Mouse (Mus musculus) myocyte (in vitro differentiated cells): ENCODE results near the gene Atp6v0d1.

Experiments
- CEBPB ChIP-seq: IDR thresholded peaks from 2 replicates; pipeline ENCODE4 v1.6.1; 2011; ENCODE audit warnings: mild to moderate bottlenecking, moderate library complexity; ENCODE audit not compliant: poor library complexity, insufficient read depth, severe bottlenecking
- E2F4 ChIP-seq: IDR thresholded peaks from one replicate; pipeline ENCODE4 v1.6.1; 2011; ENCODE audit warnings: mild to moderate bottlenecking, control low read depth, moderate library complexity; ENCODE audit not compliant: insufficient read depth
- MAX ChIP-seq: IDR thresholded peaks from one replicate; pipeline ENCODE4 v1.6.1; 2011; ENCODE audit warnings: low read depth, mild to moderate bottlenecking, control low read depth
- MYOD1 ChIP-seq, 3 experiments: IDR thresholded peaks; one replicate each; pipeline ENCODE4 v1.6.1; 2011; ENCODE audit warnings: control low read depth in 2 of 3, low read depth in 2 of 3, mild to moderate bottlenecking in 2 of 3, moderate library complexity in 1 of 3; ENCODE audit not compliant: insufficient read length in 2 of 3, control insufficient read depth in 1 of 3
- POLR2A ChIP-seq: IDR thresholded peaks from one replicate; pipeline ENCODE4 v1.6.1; 2011; ENCODE audit warnings: low read depth, mild to moderate bottlenecking, control low read depth, moderate library complexity; ENCODE audit not compliant: insufficient read length
- POLR2AphosphoS2 ChIP-seq: IDR thresholded peaks from one replicate; pipeline ENCODE4 v1.6.1; 2011; ENCODE audit warnings: low read depth, control low read depth; ENCODE audit not compliant: insufficient read length
- REST ChIP-seq: IDR thresholded peaks from one replicate; pipeline ENCODE4 v1.6.1; 2011; ENCODE audit warnings: mild to moderate bottlenecking, control low read depth, moderate library complexity; ENCODE audit not compliant: insufficient read depth, insufficient read length
- TCF12 ChIP-seq: IDR thresholded peaks from one replicate; pipeline ENCODE4 v1.6.1; 2011; ENCODE audit warnings: mild to moderate bottlenecking, control low read depth; ENCODE audit not compliant: poor library complexity, insufficient read depth, severe bottlenecking
- USF1 ChIP-seq: IDR thresholded peaks from one replicate; pipeline ENCODE4 v1.6.1; 2011; ENCODE audit warnings: low read depth, mild to moderate bottlenecking, control low read depth, moderate library complexity

GRCm38 (mm10) chr8:105601301-105601700, 35.5 kb upstream of the Atp6v0d1 start:
- TF ChIP-seq CEBPB: no peak
- no peak for TF ChIP-seq E2F4
- TF ChIP-seq POLR2A: no peak
- peak; percentile 23 for TF ChIP-seq USF1
- no peak for TF ChIP-seq POLR2AphosphoS2
- no peak for TF ChIP-seq MYOD1 (IDR thresholded peaks at IDR 0.05; ENCODE audit: control insufficient read depth in 1 of 3, insufficient read length in 2 of 3, low read depth in 2 of 3)
- TF ChIP-seq REST: no peak
- TF ChIP-seq TCF12: no peak
- no peak for TF ChIP-seq MAX
